Mouse (Mus musculus): Measurements from ENCODE around the gene Robo2.

Robo2 gene

GRCm38 (mm10) chr16:74321666-74322371, 89.8 kb downstream of the Robo2 start:
- no peak for DNase-seq

GRCm38 (mm10) chr16:74316150-74316549, 95.5 kb downstream of the Robo2 start:
- no peak for DNase-seq

GRCm38 (mm10) chr16:74313222-74313621, 98.4 kb downstream of the Robo2 start:
- DNase-seq, result no peak

GRCm38 (mm10) chr16:74307543-74307887, 104.1 kb downstream of the Robo2 start:
- no peak for DNase-seq

GRCm38 (mm10) chr16:74306876-74307542, 104.6 kb downstream of the Robo2 start:
- no peak for DNase-seq

- DNase-seq, result no peak
These were observed 123.7 kb downstream of the Robo2 start for GRCm38 (mm10) chr16:74287878-74288277.

GRCm38 (mm10) chr16:74282549-74282948, 129.1 kb downstream of the Robo2 start:
- no peak for DNase-seq

GRCm38 (mm10) chr16:74276855-74277573, 134.6 kb downstream of the Robo2 start:
- DNase-seq, result no peak

GRCm38 (mm10) chr16:74274596-74274995, 137.0 kb downstream of the Robo2 start:
- no peak for DNase-seq

GRCm38 (mm10) chr16:74272993-74273392, 138.6 kb downstream of the Robo2 start:
- DNase-seq, result no peak

GRCm38 (mm10) chr16:74258241-74258640, 153.4 kb downstream of the Robo2 start:
- no peak for DNase-seq

- no peak for DNase-seq
These were observed 167.2 kb downstream of the Robo2 start for GRCm38 (mm10) chr16:74244452-74244851.

- DNase-seq, result no peak
These were observed 170.1 kb downstream of the Robo2 start for GRCm38 (mm10) chr16:74241534-74241933.

GRCm38 (mm10) chr16:74237411-74237930, 174.2 kb downstream of the Robo2 start:
- no peak for DNase-seq

GRCm38 (mm10) chr16:74234393-74235059, 177.1 kb downstream of the Robo2 start:
- no peak for DNase-seq

- DNase-seq, result no peak
These were observed 178.0 kb downstream of the Robo2 start for GRCm38 (mm10) chr16:74233596-74233995.

GRCm38 (mm10) chr16:74227285-74227684, 184.3 kb downstream of the Robo2 start:
- DNase-seq, result no peak

GRCm38 (mm10) chr16:74225423-74226272, 186.0 kb downstream of the Robo2 start:
- no peak for DNase-seq

- DNase-seq, result no peak
These were observed 189.1 kb downstream of the Robo2 start for GRCm38 (mm10) chr16:74222501-74222900.

- no peak for DNase-seq
These were observed 194.7 kb downstream of the Robo2 start for GRCm38 (mm10) chr16:74216879-74217415.

GRCm38 (mm10) chr16:74215791-74216190, 195.8 kb downstream of the Robo2 start:
- peak; percentile 3 to 6 for DNase-seq

GRCm38 (mm10) chr16:74200705-74201104, 210.9 kb downstream of the Robo2 start:
- DNase-seq, result no peak

Data from cerebellum, adult 18-20 months (tissue).